Mouse (Mus musculus): ENCODE data around the gene Gm3239. TPM values are rescaled to one million over a fixed set of nuclear protein-coding genes. Genes with fewer than 3 reads are reported as not detected.
"Not testable (repeated sequence)": the region's sequence is repeated elsewhere in the genome, so short reads cannot be mapped to it uniquely, and the experiment has no call there.

Gm3239 gene
- not detected in 2 replicates for total RNA-seq (2017)

- ATAC-seq (replicated peaks; ENCODE audit: low read depth, poor library complexity, severe bottlenecking): not testable (repeated sequence)
Measured at GRCm38 (mm10) chr14:4663892-4664291, at the start of gene Gm3239. Gm3239 (plus strand) TSS chr14:4664192.

GRCm38 (mm10) chr14:4632052-4632451, 31.9 kb upstream of the Gm3239 start, which contains the start of gene Gm8159:
Gm8159 (plus strand) TSS chr14:4632352.
- not testable (repeated sequence) for ATAC-seq (replicated peaks; ENCODE audit: low read depth, poor library complexity, severe bottlenecking)

GRCm38 (mm10) chr14:4649309-4649708, 14.7 kb upstream of the Gm3239 start:
- not testable (repeated sequence) for ATAC-seq (replicated peaks; ENCODE audit: low read depth, poor library complexity, severe bottlenecking)

GRCm38 (mm10) chr14:4650324-4650723, 13.7 kb upstream of the Gm3239 start:
- ATAC-seq (replicated peaks; ENCODE audit: low read depth, poor library complexity, severe bottlenecking): not testable (repeated sequence)

- ATAC-seq (replicated peaks; ENCODE audit: low read depth, poor library complexity, severe bottlenecking): not testable (repeated sequence)
Measured at GRCm38 (mm10) chr14:4708938-4709337, 44.9 kb downstream of the Gm3239 start, which contains the start of gene Gm7876. Gm7876 (plus strand) TSS chr14:4709238.

Other genes starting within 250 kb of the Gm3239 start
- not detected in 2 replicates for gene Gm3164, start 248.7 kb upstream of the Gm3239 start, total RNA-seq (2017)
- gene Gm3173, start 233.2 kb upstream of the Gm3239 start, total RNA-seq (2017): not detected in 2 replicates
- not detected in 2 replicates for gene Gm3182, start 182.4 kb upstream of the Gm3239 start, total RNA-seq (2017)
- not detected in 2 replicates for gene Gm3047, start 108.8 kb upstream of the Gm3239 start, total RNA-seq (2017)
- gene Gm8159, start 31.8 kb upstream of the Gm3239 start, total RNA-seq (2017): not detected in 2 replicates
- not detected in 2 replicates for gene Gm7876, start 45.0 kb downstream of the Gm3239 start, total RNA-seq (2017)
- gene Gm3252, start 62.6 kb downstream of the Gm3239 start, total RNA-seq (2017): not detected in 2 replicates
- gene Gm9602, start 112.1 kb downstream of the Gm3239 start, total RNA-seq (2017): not detected in 2 replicates
- not detected in 2 replicates for gene Gm3269, start 173.9 kb downstream of the Gm3239 start, total RNA-seq (2017)
- gene Gm3264, start 191.4 kb downstream of the Gm3239 start, total RNA-seq (2017): not detected in 2 replicates
- not detected in 2 replicates for gene Gm3278, start 228.2 kb downstream of the Gm3239 start, total RNA-seq (2017)

All from common myeloid progenitor, adult 5-6 weeks (primary cell).